Mouse (Mus musculus) T-helper 2 cell (primary cell): Measurements from ENCODE around the gene Myo16.

Experiments
- in situ Hi-C: fragments of 300-600 bp; cut with MboI, MseI; formaldehyde crosslinking; loops from one replicate; pipeline ENCODE4 v1.15.1; 2025; ENCODE audit warnings: high pct_unique_total_duplicates

The Myo16 gene

DNA sequence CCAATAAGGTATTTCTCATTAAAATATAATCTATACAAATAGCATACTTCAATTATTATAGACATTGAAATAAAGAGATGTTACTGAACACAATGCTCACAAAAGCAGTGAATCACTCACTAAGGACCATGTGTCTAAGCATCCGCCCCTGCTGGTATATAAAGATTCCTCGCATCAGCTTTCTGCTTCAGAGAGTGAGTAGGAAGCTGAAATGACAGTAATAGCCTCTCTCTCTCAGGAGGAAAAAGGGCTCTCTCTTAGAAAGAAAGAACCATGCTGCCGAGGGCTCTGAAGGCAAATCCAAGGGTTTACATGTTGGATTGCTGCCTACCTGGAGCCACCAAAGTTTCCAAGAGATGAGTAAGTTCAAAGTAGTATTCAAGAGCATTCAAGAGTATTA lies 392.2 kb downstream of the Myo16 start:
- in situ Hi-C loops, result no loop called here

DNA sequence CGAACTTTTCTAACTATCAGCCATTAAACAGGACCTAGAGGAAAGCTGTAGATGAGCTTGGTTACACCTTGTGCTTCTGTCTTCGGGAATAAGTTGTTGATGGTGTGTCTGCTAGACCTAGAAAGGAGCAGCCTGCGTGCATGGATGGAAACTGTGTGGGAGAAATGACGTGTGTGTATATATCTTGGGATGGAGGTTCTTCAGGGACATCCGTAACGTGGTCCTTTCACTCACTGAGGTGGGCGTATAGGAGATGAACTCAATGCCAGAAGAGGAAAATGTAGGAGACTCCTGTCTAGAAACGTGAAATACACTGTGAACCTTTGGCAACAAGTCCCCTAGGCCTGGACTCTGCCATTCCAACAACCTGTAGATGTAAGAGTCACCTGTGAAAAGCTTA lies 392.8 kb downstream of the Myo16 start:
- in situ Hi-C loops, result no loop called here

DNA sequence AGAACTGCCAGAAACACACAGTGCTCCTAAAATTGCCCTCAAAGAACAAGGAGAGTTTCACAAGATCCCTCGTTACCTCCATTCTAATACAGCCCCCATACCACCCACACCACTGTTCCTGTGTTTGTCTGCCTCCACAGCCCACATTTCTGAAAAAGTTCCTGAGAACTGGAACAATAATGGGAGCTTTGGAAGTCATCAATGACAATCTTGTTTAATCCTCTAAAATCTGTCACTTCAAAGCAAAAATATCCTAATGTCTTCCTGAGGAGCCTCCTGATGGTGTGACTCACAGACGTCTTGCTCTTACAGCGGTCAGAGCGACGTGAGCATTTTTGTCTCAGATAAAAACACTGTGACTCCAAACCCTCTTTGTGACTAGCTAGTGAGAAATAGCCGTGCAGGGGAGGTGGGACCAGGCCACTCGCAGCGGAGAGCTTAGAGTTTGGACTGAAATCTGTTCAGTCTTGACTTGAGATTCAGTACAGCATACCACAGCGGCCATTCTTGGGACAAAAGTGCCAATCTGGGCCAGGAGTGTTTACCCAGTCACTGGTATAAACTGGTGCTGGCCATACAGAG lies 394.4 kb downstream of the Myo16 start:
- in situ Hi-C loops, result no loop called here

DNA sequence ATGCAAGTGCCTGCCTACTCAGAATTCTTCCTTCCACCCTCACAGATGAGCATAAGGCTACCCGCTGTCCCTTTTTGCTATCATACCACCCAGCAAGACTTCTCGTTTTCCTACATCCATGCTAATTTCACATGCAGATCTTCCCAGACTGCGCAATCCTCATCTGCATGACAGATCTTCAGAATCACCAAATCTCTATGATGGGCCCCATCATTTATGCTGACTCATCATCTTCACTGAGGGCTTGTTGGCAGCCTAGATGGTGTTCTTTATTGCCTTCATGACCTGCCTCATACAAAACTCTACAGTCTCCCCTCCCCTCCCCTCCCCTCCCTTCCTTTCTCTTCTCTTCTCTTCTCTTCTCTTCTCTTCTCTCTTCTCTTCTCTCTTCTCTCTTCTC lies 395.7 kb downstream of the Myo16 start:
- in situ Hi-C loops, result no loop called here

DNA sequence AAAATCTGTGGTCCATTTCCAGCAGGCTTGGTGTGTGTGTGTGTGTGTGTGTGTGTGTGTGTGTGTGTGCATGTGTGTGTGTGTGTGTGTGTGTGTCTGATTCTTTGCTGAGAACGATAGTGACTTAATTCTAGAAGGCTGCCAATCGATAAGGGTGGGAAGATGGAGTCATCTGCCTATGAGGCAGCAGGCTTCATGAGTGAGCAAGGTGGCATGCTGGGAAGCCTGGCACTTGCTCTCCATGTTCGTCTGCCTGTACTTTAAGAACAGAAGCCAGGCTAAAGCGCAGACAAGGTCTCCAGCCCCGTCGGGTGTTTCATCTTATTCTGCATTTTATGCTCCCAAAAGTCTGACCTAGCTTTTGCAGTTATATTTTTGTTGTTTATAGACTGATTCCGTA lies 404.2 kb downstream of the Myo16 start:
- in situ Hi-C loops, result no loop called here

DNA sequence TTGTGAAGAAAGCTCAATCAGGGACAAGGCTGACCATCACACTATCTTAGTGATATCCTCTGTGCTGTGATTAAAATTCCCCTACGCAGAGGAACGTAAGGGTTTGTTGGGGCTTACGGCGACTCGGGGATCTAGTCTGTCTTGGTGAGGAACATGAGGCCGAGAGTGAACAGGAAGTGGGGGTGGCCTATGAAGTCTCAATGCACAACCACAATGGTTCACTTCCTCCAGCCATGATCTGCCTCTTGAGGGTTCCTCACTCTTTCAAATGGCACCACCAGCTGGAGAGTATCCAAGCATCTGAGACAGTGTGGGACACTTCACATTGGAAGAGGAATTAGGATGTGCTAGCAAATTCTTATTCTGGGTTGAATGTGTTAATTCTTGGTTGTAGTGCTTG lies 405.8 kb downstream of the Myo16 start:
- in situ Hi-C loops, result no loop called here

DNA sequence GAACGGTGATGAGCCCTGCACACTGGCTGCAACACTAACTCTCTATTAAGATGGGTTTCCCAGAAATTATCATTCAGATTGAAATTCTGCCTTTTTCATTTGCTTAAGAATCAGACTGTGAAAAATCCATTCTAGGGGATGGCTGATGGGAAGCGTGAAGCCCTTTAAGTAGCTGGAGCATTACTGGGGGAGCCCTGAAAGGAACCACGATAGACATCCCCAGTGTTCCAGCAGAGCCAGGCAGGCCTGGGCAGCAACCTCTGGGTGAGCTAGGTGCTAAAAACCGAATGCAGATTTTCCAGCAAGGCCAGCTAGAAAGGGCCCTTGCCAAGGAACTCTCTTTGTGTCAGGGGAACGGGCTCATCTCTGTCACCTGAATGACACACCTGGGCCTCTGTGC lies 407.9 kb downstream of the Myo16 start:
- in situ Hi-C loops, result no loop called here

DNA sequence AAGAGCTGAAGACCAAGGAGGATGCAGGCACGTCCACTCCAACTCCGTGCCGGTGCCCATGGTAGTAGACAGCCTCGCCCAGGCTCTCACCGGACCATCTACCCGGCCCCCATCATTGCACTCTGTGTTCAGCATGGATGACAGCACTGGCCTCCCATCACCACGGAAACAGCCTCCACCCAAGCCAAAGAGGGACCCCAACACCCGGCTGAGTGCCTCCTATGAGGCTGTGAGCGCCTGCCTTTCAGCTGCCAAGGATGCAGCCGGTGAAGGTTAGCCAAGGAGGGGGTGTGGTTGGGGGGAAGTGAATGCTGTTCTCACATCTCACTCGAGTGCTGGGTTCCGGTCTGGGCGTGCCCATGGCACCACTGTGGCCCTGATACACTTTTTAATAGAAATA lies 408.3 kb downstream of the Myo16 start:
- in situ Hi-C loops, result no loop called here

DNA sequence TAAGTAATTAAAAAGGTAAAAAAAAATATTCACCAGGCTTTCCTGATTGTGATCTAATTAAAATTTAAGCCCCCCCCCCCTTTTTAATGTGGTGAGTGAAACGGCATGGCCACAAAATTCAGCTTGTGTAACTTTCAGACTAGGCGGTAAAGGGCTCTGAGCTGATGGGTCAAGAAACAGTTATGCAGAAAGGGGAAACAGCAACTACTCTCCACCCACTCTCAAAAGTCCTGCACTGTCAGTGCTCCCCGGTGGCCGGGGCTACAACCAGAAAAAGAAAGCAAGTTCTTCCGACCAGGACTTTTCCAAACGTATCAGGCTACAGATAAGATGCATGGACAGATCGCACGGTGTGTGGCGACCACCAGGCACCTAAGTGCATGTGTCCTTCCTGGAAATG lies 408.9 kb downstream of the Myo16 start:
- in situ Hi-C loops, result no loop called here

DNA sequence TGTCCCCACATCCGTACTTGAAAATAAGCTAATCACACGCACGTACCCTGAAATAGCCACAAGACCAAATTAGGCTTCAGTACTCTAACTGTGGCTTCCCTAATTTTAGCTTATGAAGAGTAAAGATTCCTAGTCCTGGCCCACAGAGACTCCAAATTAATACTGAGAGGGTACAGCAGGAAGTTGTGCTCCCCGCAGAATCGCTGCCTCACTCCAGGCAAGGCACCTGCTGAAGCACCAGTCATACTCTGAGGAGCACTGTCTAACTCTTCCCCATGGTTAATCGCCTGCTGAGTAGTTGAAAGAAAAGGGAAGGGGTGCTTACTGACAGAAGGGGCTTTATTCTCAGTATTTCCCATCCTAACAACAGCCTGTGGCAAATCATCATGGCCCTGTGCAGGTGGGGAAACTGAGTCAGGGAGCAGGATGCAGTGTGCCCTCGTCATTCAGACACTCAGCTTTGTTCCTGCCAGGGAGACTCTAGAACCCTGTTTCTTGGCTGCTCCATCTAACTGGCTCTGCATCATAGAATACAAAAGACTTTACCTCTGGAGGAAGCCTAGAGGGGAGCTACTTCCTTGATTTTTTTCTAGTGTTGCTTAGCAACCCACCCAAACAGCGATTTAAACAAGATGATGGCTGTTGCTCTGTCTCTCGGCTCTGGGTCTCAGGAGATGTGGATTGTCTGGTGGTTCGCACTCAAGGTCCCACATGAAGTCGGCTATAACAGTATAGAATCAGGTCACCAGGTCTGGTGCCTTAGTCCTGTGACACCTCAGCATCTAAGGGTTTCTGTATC lies 411.7 kb downstream of the Myo16 start:
- in situ Hi-C loops, result no loop called here

DNA sequence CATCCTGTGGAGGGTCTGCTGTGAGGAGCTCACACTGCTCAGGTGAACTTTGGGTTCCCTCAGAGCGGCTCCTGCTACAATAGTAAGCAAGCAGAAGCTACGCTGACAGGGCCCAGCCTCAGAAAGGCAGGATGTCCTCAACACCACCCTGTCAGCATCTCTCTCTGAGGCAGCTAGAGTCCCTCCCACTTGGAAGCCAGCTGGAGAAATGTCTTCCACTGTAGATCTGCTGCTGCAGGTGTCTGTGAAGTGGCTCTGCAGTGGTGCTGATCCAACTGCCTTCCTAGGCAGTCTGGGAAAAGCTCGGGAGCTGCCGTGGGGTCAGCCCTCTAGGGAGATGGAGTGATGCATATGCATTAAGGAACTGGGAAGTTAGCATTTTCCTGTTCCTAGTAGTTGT lies 414.7 kb downstream of the Myo16 start:
- in situ Hi-C loops, result no loop called here

DNA sequence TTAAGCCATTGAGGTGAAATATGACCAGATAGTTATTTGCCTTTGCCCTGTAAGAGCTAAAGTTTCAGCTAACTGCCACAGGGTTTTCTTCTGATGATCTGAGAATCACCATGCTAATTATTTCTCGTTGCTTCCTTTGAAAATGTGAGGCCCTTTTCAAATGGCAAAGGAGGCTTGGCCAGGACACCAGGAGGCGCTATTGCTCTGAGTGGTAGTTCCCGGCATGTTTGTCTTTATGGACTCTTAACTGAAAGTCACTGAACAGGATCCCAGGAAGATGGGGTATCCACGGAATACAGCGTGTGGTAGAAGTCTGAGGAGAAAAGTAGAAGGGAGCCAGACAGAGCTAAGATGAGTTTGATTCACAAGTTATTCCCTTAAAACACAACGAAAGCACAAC lies 420.4 kb downstream of the Myo16 start:
- in situ Hi-C loops, result no loop called here

DNA sequence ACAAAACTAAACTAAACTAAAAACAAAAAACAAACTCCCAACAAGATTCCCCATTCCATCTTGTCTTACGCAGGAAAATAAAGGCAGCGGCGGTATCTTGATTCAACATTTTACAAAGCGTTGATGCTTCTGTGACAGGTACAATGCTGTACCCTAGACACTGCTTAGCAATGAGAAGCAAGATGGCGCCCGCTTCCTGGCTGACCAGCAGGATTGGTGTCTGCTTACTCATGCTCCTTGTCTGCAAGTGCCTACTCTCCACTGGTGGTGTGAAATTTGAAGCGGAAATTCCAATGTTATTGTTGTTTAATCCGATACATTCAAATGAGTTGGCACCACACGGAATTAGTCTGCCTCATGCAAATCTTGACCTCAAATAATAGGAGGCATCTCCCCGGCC lies 421.5 kb downstream of the Myo16 start:
- in situ Hi-C loops, result loop anchor here (5.0 kb wide), 1 partner anchor 612 kb away; no protein-coding TSS in a partner anchor

DNA sequence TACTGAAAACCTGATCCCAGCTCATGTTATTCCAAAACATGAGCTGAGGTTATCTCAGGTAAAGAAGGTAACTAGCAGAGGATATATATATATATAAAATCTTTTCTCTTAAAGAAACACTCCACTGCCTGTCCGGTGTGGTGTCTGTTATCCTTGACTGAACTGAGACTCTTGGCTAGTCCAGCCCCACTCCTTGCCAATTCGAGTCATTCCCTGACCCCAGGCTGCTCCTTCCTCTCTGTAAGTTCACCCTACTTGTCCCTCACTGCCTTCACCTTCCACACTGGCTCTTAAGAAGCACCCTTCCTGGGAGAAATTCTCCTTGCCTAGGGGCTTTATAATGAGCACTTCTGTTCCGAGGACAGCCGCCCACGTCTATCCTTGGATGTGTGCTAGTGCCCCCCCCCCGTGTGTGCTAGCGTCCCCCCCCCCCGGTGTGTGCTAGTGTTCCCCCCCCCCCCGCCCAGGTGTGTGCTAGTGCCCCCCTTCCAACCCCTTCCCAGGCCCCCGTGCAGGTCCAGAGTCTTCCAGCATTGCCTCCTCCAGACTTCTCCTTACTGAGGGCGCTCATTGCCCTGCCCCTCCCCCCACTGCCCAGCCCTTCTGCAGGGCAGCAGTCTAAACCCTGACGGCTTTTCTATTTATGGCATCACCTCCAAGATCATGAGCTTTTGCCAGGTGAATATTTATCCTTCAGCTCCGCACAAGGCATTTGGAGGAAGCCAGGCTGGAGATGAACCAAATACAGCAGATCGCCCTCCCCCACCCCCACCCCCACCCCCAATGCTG lies 433.4 kb downstream of the Myo16 start:
- in situ Hi-C loops, result no loop called here

DNA sequence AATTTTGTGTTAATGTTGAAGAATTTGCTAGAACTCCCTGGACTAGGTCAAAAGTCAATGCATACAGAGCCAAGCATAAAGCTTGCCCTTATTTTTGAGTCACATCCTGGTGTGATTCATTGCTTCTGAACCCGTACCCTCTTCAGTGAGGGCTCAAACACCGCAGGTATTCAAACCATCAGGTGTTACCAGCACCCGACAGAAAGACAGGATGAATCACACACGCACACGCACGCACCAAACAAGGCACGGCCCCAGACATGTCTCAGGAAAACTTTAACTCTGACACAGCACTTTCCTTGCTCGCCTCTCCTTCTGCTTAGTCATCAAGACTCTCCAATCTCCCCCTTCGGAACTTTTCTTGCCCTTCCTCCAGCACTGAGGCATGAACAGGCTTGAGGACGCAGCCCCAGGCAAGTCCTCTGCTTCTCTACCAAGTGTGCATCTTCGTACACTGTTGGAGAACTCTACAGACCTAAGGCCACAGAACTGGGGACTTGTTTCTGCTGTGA lies 435.8 kb downstream of the Myo16 start:
- in situ Hi-C loops, result no loop called here

DNA sequence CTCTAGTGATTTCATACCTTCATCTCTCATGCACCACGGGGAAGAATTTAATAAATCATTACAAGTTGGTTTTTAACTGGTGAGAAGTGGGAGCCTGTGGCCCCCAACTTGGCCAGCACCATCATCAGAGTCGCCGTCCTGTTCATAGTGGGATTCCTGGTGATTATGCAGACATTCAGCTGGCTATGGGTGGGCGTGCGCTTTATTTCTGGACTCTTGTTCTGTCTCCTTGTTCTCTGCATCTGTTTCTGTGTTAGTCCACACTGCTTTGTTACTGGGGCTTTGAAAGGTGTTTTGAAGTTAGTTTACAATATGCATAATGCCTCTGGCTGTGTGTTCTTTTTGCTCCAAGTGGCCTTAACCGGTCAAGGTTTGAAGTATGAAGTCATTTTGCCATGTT lies 439.2 kb downstream of the Myo16 start:
- in situ Hi-C loops, result no loop called here

DNA sequence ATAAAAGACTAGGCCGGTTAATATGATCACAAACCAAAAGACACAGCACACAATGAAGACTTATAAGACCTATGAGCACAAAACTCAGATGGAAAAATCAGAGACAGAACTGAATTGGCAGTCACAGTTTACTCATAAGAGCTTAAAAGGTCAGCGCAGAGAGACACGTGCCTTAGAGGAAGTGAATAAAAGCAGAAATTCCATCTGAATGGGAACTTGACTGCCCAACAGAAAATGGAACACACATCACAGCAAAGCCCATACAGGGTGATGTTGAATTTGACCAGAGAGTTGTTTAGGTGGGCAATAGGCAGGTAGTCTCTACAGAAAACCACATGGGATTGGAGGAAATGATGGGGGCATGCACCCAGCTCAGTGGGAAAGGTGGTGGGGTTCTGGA lies 442.6 kb downstream of the Myo16 start:
- in situ Hi-C loops, result no loop called here

DNA sequence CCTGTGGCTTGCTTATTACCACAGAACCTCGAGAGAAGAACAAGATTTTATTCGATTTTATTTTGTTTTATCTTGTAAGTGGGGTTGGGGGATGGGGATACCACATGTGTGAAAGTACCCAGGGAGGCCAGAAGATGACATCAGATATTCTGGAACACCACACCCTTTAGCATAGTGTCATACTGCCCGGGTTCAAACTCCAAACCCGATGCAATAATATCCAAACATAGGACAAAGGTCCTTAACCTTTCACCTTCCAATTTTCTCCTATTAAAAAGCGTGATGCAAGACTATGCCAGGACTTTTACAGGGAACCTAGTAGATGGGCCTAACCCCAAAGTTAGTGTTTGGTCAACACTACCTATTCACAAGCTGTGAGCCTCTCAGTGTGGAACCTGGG lies 443.9 kb downstream of the Myo16 start:
- in situ Hi-C loops, result no loop called here

DNA sequence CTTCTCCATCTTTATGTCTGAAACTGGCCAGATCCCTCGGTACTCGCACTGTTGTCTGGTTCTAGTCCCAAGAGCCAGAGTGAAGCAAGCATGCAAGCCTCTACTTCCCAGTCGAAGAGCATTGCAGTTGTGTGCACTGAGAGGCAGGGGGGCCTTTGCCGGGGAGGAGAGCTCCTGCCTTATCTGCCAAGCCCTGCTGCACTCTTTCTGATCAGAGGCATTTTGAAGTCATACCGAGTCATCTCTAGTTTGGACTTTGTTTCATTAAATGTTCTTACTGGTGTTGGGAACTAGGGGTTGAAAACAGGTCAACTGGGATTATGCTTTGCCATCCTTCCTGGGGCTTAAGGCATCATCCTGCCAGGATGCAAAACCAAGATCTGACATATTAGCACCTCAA lies 445.2 kb downstream of the Myo16 start:
- in situ Hi-C loops, result no loop called here

DNA sequence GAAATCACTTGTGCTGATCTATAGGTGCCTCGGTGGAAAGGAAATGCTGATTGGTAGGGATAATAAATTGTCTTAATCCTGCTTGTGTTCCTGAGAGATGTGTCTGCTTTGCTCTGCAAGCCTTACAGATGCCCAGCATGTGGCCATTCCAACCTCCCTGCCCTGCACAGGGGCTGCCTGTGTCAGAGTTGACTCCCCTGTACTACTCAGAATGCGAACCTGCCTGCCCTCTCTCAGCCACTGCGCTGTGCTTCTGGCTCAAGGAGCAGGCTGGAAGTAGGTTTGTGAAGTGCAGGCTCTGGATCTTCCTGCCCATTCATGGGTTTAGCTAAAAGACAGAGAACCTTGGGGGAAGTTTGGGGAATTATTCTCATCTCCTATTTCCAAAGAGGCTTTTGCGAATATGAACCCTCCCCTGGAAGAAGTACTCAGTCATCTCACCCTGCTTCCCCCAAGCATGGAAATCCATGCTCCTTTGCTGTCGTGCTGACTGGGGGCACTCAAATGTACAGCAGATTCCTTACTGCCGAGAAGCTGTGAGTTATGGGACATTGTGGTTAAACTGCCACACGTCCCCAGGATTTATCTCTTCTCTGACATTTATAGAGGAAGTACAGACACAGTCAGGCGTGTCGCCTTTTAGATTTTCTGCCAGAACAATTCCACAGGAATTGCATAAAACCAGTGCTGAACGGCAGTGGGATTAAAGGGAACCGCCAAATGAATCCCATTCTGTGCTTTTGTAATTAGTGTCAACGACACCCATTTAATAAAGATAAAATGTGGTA lies 452.5 kb downstream of the Myo16 start:
- in situ Hi-C loops, result no loop called here

DNA sequence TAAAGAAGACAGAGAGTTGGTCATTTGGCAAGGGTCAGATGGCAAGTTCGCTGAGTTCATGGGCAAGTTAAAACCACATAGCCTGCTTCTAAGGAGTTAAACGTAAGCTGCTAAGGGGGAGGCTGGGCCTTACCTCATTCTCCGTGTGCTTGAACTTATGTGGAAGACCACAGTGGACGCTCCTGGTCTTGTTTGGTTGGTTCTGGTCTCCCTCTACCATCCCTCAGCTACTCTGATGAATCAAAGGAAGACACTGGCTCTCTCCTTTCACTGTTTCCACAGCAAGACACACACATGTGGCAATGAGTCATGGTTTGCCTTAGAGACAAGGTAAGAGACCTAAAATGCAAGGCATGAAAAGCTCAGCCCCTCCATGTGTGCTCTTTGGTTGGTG lies 453.1 kb downstream of the Myo16 start:
- in situ Hi-C loops, result no loop called here

DNA sequence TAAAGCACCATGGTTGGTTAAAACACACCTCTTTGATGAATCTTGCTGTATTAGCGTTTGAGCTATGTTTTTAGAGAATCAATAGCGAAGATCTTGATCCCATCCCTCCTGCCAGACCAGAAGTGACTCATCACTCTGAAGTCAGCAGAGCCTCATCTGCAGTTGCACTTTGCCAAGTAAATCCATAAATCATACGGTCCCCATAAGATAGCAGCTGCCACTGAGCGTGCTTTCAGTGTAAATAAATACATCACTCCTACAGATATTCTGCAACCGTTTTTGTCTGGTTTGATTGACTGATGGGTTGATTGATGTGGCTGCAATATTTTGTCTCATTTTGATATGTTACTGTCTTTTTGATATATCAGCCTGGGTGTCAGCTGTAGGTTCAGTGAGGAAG lies 457.9 kb downstream of the Myo16 start:
- in situ Hi-C loops, result no loop called here
